Mouse (Mus musculus) MEL (cell line): ENCODE measurements around the gene Hdac7.

Source experiments
- CTCF ChIP-seq, 3 experiments: IDR thresholded peaks in 2 of 3; conservative IDR thresholded peaks in 1 of 3; 2 replicates each; pipeline ENCODE4 v1.5.1; 2011 to 2012; ENCODE audit warnings: low read length in 3 of 3, low read depth in 2 of 3, mild to moderate bottlenecking in 2 of 3, improper control_type of control experiment in 1 of 3, inconsistent platforms in 1 of 3, mixed read lengths in 1 of 3, moderate library complexity in 1 of 3; ENCODE audit not compliant: control insufficient read depth in 1 of 3, insufficient read depth in 1 of 3, poor library complexity in 1 of 3, severe bottlenecking in 1 of 3
- EP300 ChIP-seq, 2 experiments: IDR thresholded peaks; 2 replicates each; pipeline ENCODE4 v1.6.1; 2011; ENCODE audit warnings: improper control_type of control experiment in 2 of 2, low read length in 2 of 2, low read depth in 1 of 2, mild to moderate bottlenecking in 1 of 2
- MAX ChIP-seq: IDR thresholded peaks from 2 replicates; pipeline ENCODE4 v1.6.1; 2011; ENCODE audit warnings: low read length, improper control_type of control experiment
- POLR2A ChIP-seq, 2 experiments: IDR thresholded peaks; 2 replicates each; pipeline ENCODE4 v1.6.1; 2011 to 2012; ENCODE audit warnings: low read length in 2 of 2, mild to moderate bottlenecking in 2 of 2, control low read depth in 1 of 2, improper control_type of control experiment in 1 of 2, low read depth in 1 of 2, moderate library complexity in 1 of 2; ENCODE audit not compliant: control insufficient read depth in 1 of 2, insufficient read depth in 1 of 2, poor library complexity in 1 of 2
- POLR2AphosphoS2 ChIP-seq: IDR thresholded peaks from 2 replicates; pipeline ENCODE4 v1.6.1; 2011; ENCODE audit warnings: low read length, improper control_type of control experiment
- TBP ChIP-seq: IDR thresholded peaks from 2 replicates; pipeline ENCODE4 v1.8.0; 2011; ENCODE audit warnings: low read depth, low read length, improper control_type of control experiment
- USF1 ChIP-seq: IDR thresholded peaks from 2 replicates; pipeline ENCODE4 v1.6.1; 2014; ENCODE audit warnings: low read depth, mild to moderate bottlenecking, inconsistent platforms, low read length, improper control_type of control experiment, moderate library complexity

- no peak for TF ChIP-seq EP300 (IDR thresholded peaks at IDR 0.05; ENCODE audit: low read depth in 1 of 2, low read length in 2 of 2)
- peak; percentile 69 to 80 (median 79) for TF ChIP-seq CTCF (IDR thresholded peaks at IDR 0.05 in 2 of 3, conservative IDR thresholded peaks at IDR 0.05 in 1 of 3; ENCODE audit: control insufficient read depth in 1 of 3, insufficient read depth in 1 of 3, low read depth in 2 of 3, low read length in 3 of 3, poor library complexity in 1 of 3, severe bottlenecking in 1 of 3)
- TF ChIP-seq MAX: no peak
- no peak for TF ChIP-seq USF1
- no peak for TF ChIP-seq TBP
- TF ChIP-seq POLR2A (IDR thresholded peaks at IDR 0.05; ENCODE audit: control insufficient read depth in 1 of 2, insufficient read depth in 1 of 2, low read depth in 1 of 2, low read length in 2 of 2, poor library complexity in 1 of 2): no peak
- TF ChIP-seq POLR2AphosphoS2: no peak
Measured at GRCm38 (mm10) chr15:97751676-97752075, 92.6 kb downstream of the Hdac7 start.
